Mouse (Mus musculus) forebrain, embryonic 15.5 days (tissue): ENCODE results near the gene Rp9. TPM values are rescaled to one million over a fixed set of nuclear protein-coding genes. Genes with fewer than 3 reads are reported as not detected.
A peak's percentile ranks its signal among the peaks of the same experiment; 100 is the strongest.

Experiments
- ATAC-seq: fragments of 200-750 bp; cut with Nextera tagmentation; replicated peaks from 2 replicates; pipeline ENCODE4 v1.8.0; 2017; ENCODE audit warnings: mild to moderate bottlenecking, moderate TSS enrichment, moderate library complexity
- H3K27ac ChIP-seq: fragments of 300-500 bp; sonication (generic); replicated peaks from 2 replicates; pipeline ENCODE4 v1.5.1; 2015; ENCODE audit warnings: mild to moderate bottlenecking, inconsistent platforms
- H3K27me3 ChIP-seq: fragments of 300-500 bp; sonication (generic); 2 replicates; pipeline ENCODE4 v1.6.1; 2015; ENCODE audit warnings: inconsistent platforms
- H3K36me3 ChIP-seq: fragments of 300-500 bp; sonication (generic); 2 replicates; pipeline ENCODE4 v1.6.1; 2015; ENCODE audit warnings: mild to moderate bottlenecking, inconsistent platforms
- H3K4me1 ChIP-seq: fragments of 300-500 bp; sonication (generic); 2 replicates; pipeline ENCODE4 v1.6.1; 2015; ENCODE audit warnings: inconsistent platforms
- H3K4me2 ChIP-seq: fragments of 300-500 bp; sonication (generic); replicated peaks from 2 replicates; pipeline ENCODE4 v1.6.1; 2015; ENCODE audit warnings: mild to moderate bottlenecking, inconsistent platforms
- H3K4me3 ChIP-seq: fragments of 300-500 bp; sonication (generic); 2 replicates; pipeline ENCODE4 v1.5.1; 2015; ENCODE audit warnings: mild to moderate bottlenecking, inconsistent platforms
- H3K9ac ChIP-seq: fragments of 300-500 bp; sonication (generic); replicated peaks from 2 replicates; pipeline ENCODE4 v1.6.1; 2015; ENCODE audit warnings: mild to moderate bottlenecking, inconsistent platforms
- H3K9me3 ChIP-seq: fragments of 300-500 bp; sonication (generic); 2 replicates; pipeline ENCODE4 v1.6.1; 2016; ENCODE audit warnings: inconsistent platforms
- WGBS: fragments of 180-500 bp; shearing (Covaris S2); methylation state at CpG from one replicate; pipeline ENCODE4 v1.1.7; 2015; ENCODE audit warnings: mixed read lengths; 5-methylcytosine and 5-hydroxymethylcytosine counted together
- polyA plus RNA-seq: library from polyadenylated mRNA; unstranded; fragments of >200 nt; fragmentation: Nextera tagmentation; extraction: Ambion mirVana; gene quantifications from 2 replicates; pipeline ENCODE4 v1.2.1, GENCODE M21; 2015

Gene Rp9
- polyA plus RNA-seq, 1 experiment from 2014 or later: 71.5 TPM

DNA sequence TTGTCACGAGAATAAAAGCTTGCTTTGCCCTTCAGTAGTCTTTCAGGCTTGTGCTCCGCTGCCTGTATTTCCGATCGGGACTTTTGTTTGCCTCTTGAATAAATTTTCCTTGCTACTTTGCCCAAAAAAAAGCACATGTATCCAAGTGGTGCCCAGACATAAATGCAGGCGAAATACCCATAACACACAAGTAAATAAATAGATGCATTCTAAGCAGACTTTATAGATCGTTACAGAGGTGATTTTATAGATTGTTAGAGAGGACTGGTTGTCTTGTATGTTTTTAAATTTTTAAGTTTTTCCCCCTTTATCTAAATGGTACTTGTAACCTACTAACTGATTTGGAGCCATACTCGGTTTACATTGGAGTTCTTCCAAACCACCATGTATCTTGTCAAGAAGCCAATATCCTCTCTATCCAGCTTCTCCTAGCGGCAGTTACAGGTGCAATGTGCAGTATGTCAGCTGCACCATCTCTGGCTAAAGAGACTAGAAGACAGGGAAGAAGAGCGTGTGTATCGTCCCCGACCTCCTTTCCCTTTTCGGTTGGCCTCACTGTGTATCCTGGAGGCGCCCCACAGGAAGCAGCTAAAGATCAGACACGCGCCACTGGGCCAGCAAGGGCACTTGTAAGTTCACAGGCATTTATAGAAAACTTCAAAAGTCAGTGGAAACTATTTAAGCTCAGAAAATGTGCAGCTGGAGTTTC, 39.9 kb downstream of the Rp9 start:
- Histone ChIP-seq H3K36me3 (no peaks in the 10 kb centered on the region), H3K4me2 (peak overlapping the region; percentile 11), H3K9me3 (no peaks in the 10 kb centered on the region), H3K4me3 (no peak overlapping the region), H3K4me1 (peaks cover 14% of the 10 kb centered on the region), H3K27ac (no peak overlapping the region), H3K9ac (no peak overlapping the region), H3K27me3 (no peaks in the 10 kb centered on the region)
- ATAC-seq: no peak
- WGBS: 22% methylated on average over 15 of the region's 15 CpGs

DNA sequence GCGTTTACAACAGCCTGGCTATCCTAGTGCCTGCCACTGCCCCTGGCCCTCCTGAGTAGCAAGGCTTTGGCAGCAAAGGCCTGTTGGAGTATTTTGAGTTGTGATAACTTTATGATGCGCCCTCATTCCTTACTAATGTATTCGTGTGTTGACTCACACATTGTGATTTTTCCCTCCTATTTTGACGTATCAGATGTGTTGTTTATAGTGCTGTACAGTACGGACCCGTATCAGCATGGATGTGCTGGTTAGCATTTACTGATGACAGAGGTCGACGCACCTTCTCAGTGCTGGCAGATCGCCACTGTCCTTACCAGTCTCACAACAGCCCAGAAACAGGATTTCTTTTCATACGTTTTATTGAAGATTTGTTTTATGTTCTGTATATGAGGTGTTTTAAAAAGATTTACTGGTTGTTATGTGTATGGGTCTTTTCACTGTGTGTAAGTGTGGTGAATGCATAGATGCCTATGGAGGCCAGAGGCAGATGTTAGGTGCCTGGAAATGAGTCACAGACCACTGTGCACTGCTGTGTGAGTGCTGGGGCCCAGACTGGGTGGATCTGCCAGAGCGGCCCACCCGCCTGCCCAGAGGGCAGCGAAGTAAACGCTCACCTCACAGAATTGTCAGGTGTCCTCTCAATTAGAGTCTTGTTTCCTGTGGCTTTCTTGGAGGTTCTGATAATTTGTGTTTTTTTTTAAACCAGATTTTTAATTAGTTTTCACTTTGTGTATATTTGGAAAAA, 40.7 kb downstream of the Rp9 start:
- no peaks in the 10 kb centered on the region for H3K27me3 ChIP-seq
- 78% methylated on average over 14 of the region's 14 CpGs for WGBS
- H3K27ac ChIP-seq: no peak overlapping the region
- no peaks in the 10 kb centered on the region for H3K36me3 ChIP-seq
- no peak overlapping the region for H3K9ac ChIP-seq
- no peak for ATAC-seq
- no peaks in the 10 kb centered on the region for H3K9me3 ChIP-seq
- peaks cover 14% of the 10 kb centered on the region for H3K4me1 ChIP-seq
- H3K4me2 ChIP-seq: no peak overlapping the region
- H3K4me3 ChIP-seq: no peak overlapping the region

DNA sequence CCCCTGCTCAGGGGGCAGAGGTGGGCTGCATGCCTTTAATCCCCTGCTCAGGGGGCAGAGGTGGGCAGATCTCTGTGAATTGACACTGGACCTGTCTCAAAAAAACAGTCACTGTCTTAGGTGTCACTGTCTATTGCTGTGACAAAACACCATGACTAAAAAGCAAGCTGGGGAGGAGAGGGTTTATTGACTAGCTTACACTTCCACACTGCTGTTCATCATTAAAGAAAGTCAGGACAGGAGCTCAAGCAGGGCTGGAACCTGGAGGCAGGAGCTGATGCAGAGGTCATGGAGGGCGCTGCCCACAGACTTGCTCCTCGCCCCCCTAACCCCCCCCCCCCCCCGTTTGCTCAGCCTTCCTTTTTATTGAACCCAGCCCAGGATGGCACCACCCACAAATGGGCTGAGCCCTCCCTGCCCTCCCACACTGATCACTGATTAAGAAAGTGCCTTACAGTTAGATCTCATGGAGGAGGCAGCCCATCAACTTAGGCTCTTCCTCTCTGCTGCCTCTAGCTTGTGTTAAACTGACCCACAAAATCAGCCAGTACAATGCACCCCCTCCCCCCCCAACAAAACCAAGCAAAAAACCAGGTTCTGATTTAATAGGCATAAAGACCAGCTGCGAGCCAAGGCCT, 41.4 kb downstream of the Rp9 start:
- H3K9ac ChIP-seq: no peak overlapping the region
- H3K4me3 ChIP-seq: no peak overlapping the region
- H3K36me3 ChIP-seq: no peaks in the 10 kb centered on the region
- no peaks in the 10 kb centered on the region for H3K27me3 ChIP-seq
- no peak overlapping the region for H3K4me2 ChIP-seq
- 40% methylated on average over 4 of the region's 4 CpGs for WGBS
- no peak overlapping the region for H3K27ac ChIP-seq
- H3K9me3 ChIP-seq: no peaks in the 10 kb centered on the region
- peaks cover 14% of the 10 kb centered on the region for H3K4me1 ChIP-seq
- no peak for ATAC-seq

DNA sequence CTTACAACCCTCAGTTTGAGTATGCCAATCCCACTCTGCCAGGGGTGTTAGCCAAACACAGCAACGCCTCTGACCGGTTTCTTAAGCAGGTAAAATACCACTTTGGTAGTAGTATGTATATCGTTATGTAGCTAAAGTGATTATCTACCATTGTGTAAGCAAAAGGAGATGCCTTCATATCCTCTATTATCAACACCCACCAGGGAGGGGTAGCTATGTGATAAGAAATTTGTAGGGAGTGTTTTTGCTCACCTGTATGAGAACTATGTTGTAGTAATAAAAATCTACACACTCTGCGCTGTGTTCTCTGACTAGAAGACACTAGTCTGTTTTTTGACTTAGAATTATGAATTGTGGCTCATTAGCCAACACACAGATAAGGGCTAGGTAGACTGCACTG, 44.8 kb downstream of the Rp9 start:
- ATAC-seq: no peak
- no peak overlapping the region for H3K27ac ChIP-seq
- whole genome bisulfite sequencing: 93% methylated on average over 4 of the region's 4 CpGs
- no peaks in the 10 kb centered on the region for H3K36me3 ChIP-seq
- no peak overlapping the region for H3K4me2 ChIP-seq
- H3K4me1 ChIP-seq: peaks cover 10% of the 10 kb centered on the region
- H3K9ac ChIP-seq: no peak overlapping the region
- no peaks in the 10 kb centered on the region for H3K9me3 ChIP-seq
- H3K27me3 ChIP-seq: no peaks in the 10 kb centered on the region
- H3K4me3 ChIP-seq: no peak overlapping the region

DNA sequence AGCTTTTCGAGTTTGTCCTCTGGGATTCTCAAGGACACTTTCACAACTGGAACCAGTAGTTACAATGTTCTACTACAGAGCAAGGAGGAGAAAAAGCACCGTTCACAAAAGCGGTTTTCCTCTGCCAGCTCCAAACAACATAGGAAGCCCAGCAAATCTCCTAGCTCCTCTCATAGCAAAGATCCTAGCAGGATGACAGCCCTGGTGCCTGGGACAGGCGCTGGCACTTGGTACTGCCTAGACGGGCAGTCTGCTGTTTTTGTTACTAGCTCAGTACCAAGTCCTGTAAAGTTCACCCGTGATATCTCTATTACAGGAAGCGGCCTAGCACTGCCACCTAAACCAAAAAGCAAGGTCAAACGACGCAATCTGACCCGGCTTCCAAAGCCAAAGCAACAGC, 45.3 kb downstream of the Rp9 start:
- H3K9me3 ChIP-seq: no peaks in the 10 kb centered on the region
- no peak overlapping the region for H3K4me3 ChIP-seq
- no peak overlapping the region for H3K4me2 ChIP-seq
- no peak overlapping the region for H3K27ac ChIP-seq
- no peaks in the 10 kb centered on the region for H3K36me3 ChIP-seq
- H3K9ac ChIP-seq: no peak overlapping the region
- WGBS: 87% methylated on average over 10 of the region's 10 CpGs
- ATAC-seq: no peak
- H3K27me3 ChIP-seq: no peaks in the 10 kb centered on the region
- peaks cover 5% of the 10 kb centered on the region; the same call in 1 of the 2 replicates for H3K4me1 ChIP-seq

DNA sequence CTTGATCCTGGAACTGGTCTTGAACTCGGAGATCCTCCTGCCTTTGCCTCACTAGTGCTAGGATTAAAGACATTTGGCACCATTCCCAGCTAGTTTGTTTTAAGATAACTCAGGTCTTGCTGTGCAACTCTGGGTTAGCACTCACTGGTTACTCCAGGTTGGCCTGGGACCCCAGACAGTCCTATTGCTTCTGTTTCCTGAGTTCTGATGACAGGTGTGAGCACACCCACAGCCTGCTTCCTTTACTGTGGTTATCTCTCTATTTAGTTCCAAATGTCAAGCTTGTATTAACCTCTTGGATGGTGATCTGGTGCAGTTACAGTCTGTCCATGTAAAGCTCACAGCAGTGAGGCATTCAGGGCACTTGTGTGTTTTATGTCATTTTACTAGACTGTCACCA, 46.0 kb downstream of the Rp9 start:
- no peaks in the 10 kb centered on the region for H3K9me3 ChIP-seq
- no peaks in the 10 kb centered on the region for H3K27me3 ChIP-seq
- no peaks in the 10 kb centered on the region for H3K4me1 ChIP-seq
- H3K4me2 ChIP-seq: no peak overlapping the region
- no peaks in the 10 kb centered on the region for H3K36me3 ChIP-seq
- no peak overlapping the region for H3K4me3 ChIP-seq
- H3K27ac ChIP-seq: no peak overlapping the region
- H3K9ac ChIP-seq: no peak overlapping the region
- ATAC-seq: no peak
- WGBS: 76% methylated on average over 1 of the region's 1 CpGs

DNA sequence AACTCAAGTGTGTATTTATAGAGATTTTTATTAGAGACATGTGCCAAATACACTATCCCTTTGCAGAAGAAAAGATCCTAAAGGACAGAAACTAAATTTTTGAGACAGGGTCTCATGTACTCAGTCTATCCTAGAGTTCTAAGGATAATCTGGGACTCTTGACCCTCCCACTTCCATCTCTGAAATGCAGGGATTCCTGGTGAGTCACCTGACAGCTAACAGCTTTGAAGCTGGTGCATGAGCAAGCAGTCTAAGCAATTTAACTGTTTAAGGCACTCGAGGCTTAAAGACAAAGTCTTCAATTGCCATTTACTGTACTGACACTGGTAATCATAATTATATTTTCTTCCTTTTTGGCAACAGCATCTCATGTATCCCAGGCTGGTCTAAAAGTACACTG, 47.0 kb downstream of the Rp9 start:
- Histone ChIP-seq H3K36me3 (no peaks in the 10 kb centered on the region), H3K9ac (no peak overlapping the region), H3K4me2 (no peak overlapping the region), H3K9me3 (no peaks in the 10 kb centered on the region), H3K27ac (no peak overlapping the region), H3K4me1 (no peaks in the 10 kb centered on the region), H3K4me3 (no peak overlapping the region), H3K27me3 (no peaks in the 10 kb centered on the region)
- 62% methylated on average over 1 of the region's 1 CpGs for WGBS
- ATAC-seq: no peak

DNA sequence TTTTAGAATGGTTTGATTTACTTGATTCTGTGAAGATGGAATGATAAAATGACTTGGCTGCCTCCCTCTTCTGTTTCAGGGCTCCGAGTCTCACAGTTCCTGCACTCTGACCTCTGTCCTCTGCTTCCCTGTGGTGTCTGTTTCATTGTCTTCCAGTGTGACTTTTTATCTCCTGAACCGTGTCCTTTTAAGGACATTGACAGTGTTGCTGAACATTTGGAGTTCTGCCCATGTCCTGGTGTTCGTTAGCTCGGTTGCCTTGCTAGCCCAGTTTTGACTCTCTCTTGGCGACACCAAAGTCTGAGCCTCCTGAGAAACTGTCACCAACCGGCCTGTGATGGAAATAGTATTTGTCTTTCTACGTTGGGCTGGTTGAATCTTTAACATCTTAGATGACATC, 49.1 kb downstream of the Rp9 start:
- H3K27ac ChIP-seq: no peak overlapping the region
- ATAC-seq: no peak
- no peak overlapping the region for H3K4me3 ChIP-seq
- H3K9ac ChIP-seq: no peak overlapping the region
- H3K4me2 ChIP-seq: no peak overlapping the region
- no peaks in the 10 kb centered on the region for H3K4me1 ChIP-seq
- H3K27me3 ChIP-seq: no peaks in the 10 kb centered on the region
- H3K36me3 ChIP-seq: no peaks in the 10 kb centered on the region
- WGBS: 35% methylated on average over 7 of the region's 7 CpGs
- no peaks in the 10 kb centered on the region for H3K9me3 ChIP-seq

DNA sequence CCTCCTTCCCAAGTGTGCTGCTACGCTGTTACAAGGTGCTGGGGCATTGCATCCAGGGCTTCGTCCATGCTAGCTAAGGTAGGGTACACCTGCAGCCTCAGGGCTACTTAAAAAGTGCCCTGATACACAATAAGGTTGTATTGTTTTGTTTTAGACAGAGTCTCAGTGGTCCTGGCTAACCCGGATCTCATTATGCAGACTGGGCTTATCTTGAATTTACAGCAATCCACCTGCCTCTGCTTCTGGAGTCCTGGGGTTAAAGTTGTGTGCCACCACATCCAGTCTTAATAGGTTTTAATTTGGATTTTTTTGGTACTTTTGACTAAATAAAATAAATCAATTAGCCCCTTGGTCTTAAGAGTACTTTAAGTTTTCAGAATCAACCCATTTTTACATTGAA, 49.7 kb downstream of the Rp9 start:
- 80% methylated on average over 3 of the region's 3 CpGs for WGBS
- Histone ChIP-seq H3K4me2 (no peak overlapping the region), H3K9me3 (no peaks in the 10 kb centered on the region), H3K4me3 (no peak overlapping the region), H3K27ac (no peak overlapping the region), H3K27me3 (no peaks in the 10 kb centered on the region), H3K9ac (no peak overlapping the region), H3K36me3 (no peaks in the 10 kb centered on the region), H3K4me1 (no peaks in the 10 kb centered on the region)
- no peak for ATAC-seq

DNA sequence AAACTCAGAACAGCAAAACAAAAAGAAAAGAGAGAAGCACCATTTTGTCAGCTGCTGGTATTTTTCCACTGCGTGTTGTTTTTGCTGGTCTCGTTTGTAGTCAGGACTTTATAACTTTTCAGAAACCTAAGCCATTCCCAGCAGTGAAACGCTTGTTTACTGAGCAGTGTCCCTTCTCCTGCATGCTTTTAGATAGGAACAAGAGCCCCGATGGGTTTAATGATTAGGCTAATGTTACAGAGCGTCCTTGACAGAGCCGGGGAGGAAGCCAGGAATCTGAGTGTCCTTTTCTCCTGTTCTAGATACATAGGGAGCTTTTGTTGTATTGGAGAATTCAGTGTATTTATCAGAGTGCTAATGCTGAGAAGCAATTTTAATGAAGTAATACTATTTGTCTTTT, 52.0 kb downstream of the Rp9 start:
- Histone ChIP-seq H3K9ac (no peak overlapping the region), H3K4me2 (no peak overlapping the region), H3K27me3 (no peaks in the 10 kb centered on the region), H3K27ac (no peak overlapping the region), H3K9me3 (no peaks in the 10 kb centered on the region), H3K4me1 (no peaks in the 10 kb centered on the region), H3K4me3 (no peak overlapping the region), H3K36me3 (no peaks in the 10 kb centered on the region)
- no peak for ATAC-seq
- 43% methylated on average over 6 of the region's 6 CpGs for WGBS

DNA sequence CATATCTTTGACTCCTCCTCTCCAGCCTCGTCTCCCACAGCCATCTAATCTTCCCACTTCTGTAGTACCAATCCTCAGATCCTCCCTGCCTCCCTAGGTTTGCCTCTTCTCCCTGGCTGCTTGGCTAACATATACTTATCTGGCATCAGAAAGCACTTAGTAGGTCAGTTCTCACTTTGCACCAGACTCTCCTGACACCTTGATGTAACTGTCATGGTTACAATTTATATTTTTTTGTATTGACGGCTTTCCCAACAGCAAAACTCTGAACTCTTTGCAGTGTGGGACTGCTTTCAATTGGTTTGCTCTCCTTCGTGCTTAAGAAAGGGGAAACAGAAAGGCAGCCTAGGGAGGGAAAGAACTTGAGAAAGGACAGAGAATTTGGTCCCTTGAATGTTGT, 53.4 kb downstream of the Rp9 start:
- no peak overlapping the region for H3K4me3 ChIP-seq
- H3K4me2 ChIP-seq: no peak overlapping the region
- H3K4me1 ChIP-seq: no peaks in the 10 kb centered on the region; the same call in 1 of the 2 replicates
- H3K9ac ChIP-seq: no peak overlapping the region
- no peak for ATAC-seq
- WGBS: 77% methylated on average over 3 of the region's 3 CpGs
- no peaks in the 10 kb centered on the region for H3K27me3 ChIP-seq
- no peak overlapping the region for H3K27ac ChIP-seq
- no peaks in the 10 kb centered on the region for H3K36me3 ChIP-seq
- H3K9me3 ChIP-seq: no peaks in the 10 kb centered on the region

DNA sequence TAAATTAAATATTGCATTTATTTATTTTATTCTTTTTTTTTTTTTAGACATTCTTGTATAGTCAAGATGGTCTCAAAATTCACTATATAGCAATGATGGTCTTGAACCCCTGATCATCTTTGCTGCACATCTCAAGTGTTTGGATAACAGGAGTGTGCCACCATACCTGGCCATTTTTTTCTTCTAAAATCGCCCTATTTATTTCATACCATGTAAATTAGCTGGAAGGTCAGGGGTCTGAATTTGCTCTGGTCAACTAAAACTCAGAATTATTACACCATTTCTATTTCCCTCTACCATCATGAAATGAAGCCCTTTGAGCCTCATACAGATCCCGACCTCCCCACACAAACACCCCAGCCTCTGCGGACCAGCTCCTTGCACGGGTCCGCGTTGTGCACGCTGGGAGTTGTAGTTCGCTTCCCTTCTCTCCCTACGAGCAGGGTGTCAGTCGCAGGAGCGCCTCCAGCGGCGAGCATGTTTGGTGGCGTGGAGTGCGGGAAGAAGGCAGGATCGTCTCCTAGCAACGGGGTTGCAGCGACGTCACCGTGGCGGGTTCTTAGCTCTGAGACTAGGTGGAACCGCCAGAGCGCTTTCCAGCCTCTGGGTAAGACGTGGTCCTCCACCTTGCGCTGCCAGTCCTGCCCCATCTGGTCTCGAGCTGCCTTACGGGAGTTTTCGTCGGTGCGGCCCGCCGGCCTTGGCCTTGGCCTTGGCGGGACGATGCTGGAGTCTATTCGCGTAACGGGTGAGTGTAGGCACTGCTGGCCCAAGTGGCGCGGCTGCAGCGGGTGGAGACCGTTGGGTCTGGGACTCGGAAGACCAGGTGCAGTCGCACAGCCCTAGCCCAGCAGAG, 58.3 kb downstream of the Rp9 start, which contains the start of gene 9530077C05Rik:
Gene 9530077C05Rik (plus strand): TSS at position 512 of the 856 bp plus-strand sequence.
- H3K9ac ChIP-seq: peak within 1 kb of the TSS; percentile 75
- ATAC-seq: peak; percentile 99
- WGBS: under 1% methylated on average over 43 of the region's 43 CpGs
- no peaks in the 10 kb centered on the region for H3K9me3 ChIP-seq
- H3K4me2 ChIP-seq: peak within 1 kb of the TSS; percentile 60
- peak within 1 kb of the TSS; percentile 63 for H3K4me3 ChIP-seq
- H3K27me3 ChIP-seq: no peaks in the 10 kb centered on the region
- H3K4me1 ChIP-seq: peaks cover 3% of the 10 kb centered on the region; the same call in 1 of the 2 replicates
- peak within 1 kb of the TSS; percentile 54 for H3K27ac ChIP-seq
- no peaks in the 10 kb centered on the region for H3K36me3 ChIP-seq
